Mouse (Mus musculus) cerebellum, postnatal 36 days (tissue): ENCODE data around the gene Morf4l1.

Source experiments
- DNase-seq, 2 experiments: peaks; one replicate each; pipeline ENCODE4 v3.0.0; 2021 to 2022; ENCODE audit warnings: mixed read lengths in 2 of 2

Morf4l1 gene

GRCm38 (mm10) chr9:90114567-90115307, at the start of gene Morf4l1:
TSS of gene Morf4l1 (minus strand) at chr9:90114774.
- DNase-seq, result peak; percentile 96 to 98

GRCm38 (mm10) chr9:90163749-90164095, 49.1 kb upstream of the Morf4l1 start:
- DNase-seq, result no peak

GRCm38 (mm10) chr9:90162926-90163748, 48.6 kb upstream of the Morf4l1 start, which contains the start of gene Adamts7:
TSS of gene Adamts7 (plus strand) at chr9:90163069.
- peak; percentile 27 to 30 for DNase-seq

- DNase-seq, result no peak
Measured at GRCm38 (mm10) chr9:90162243-90162925, 47.8 kb upstream of the Morf4l1 start.

- DNase-seq, result no peak
Measured at GRCm38 (mm10) chr9:90146869-90147268, 32.3 kb upstream of the Morf4l1 start.

- no peak for DNase-seq
Measured at GRCm38 (mm10) chr9:90145788-90146187, 31.2 kb upstream of the Morf4l1 start.

- DNase-seq, result no peak
Measured at GRCm38 (mm10) chr9:90136678-90136965, 22.0 kb upstream of the Morf4l1 start.

GRCm38 (mm10) chr9:90135963-90136677, 21.5 kb upstream of the Morf4l1 start:
- no peak for DNase-seq

GRCm38 (mm10) chr9:90135466-90135865, 20.9 kb upstream of the Morf4l1 start:
- DNase-seq, result no peak

GRCm38 (mm10) chr9:90133562-90134355, 19.2 kb upstream of the Morf4l1 start:
- no peak for DNase-seq

GRCm38 (mm10) chr9:90128636-90129201, 14.1 kb upstream of the Morf4l1 start:
- DNase-seq, result no peak

GRCm38 (mm10) chr9:90127146-90127545, 12.6 kb upstream of the Morf4l1 start:
- DNase-seq, result no peak

GRCm38 (mm10) chr9:90126260-90127010, 11.9 kb upstream of the Morf4l1 start:
- DNase-seq, result peak; percentile 66 to 70

- DNase-seq, result no peak
Measured at GRCm38 (mm10) chr9:90125416-90126099, 11.0 kb upstream of the Morf4l1 start.

GRCm38 (mm10) chr9:90124873-90125245, 10.3 kb upstream of the Morf4l1 start:
- DNase-seq, result no peak

- DNase-seq, result no peak
Measured at GRCm38 (mm10) chr9:90124156-90124872, 9.7 kb upstream of the Morf4l1 start.

- no peak for DNase-seq
Measured at GRCm38 (mm10) chr9:90122246-90122740, 7.7 kb upstream of the Morf4l1 start.

- DNase-seq, result no peak
Measured at GRCm38 (mm10) chr9:90117234-90117633, 2.7 kb upstream of the Morf4l1 start.

GRCm38 (mm10) chr9:90115308-90115700, 730 bp upstream of the Morf4l1 start:
- DNase-seq, result no peak
